Comparison of ENCODE assay signal across 15 mouse cellular contexts in the genomic region with DNA sequence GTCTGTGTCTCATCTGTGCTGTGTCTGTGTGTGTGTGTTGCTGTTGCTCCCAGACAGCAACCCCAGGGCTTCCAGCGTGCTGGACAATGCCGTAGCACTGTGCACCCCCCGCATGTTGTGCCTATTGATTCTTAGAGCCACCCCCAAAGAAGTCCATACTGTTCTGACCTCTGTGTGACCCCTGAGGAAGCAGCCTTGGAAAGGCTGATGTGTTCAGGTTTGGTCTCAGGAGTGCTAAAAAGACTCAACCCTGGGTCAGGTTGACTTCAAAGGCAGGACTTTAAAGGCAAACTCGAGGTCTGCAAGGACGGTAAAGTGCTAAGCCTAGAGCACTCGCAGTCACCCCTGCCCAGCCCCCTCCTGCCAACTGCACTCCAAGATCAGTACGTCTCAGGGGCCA. TPM values are rescaled to one million over a fixed set of nuclear protein-coding genes. Genes with fewer than 3 reads are reported as not detected.
DNase-seq lines count a peak whose midpoint lies in the region; ATAC-seq and TF ChIP-seq lines count a peak whose summit lies in the region.
"Had no signal": no experiment of that assay in that cellular context is flagged by ENCODE, and none has a peak within 500 bp of the region (broad histone marks: within the 10 kb centered on the region; RNA-seq: fewer than 3 reads in every experiment).

No protein-coding gene starts in this region.

- H3K4me1 ChIP-seq in cerebellum, adult 2 months (ENCODE audit: control insufficient read depth, insufficient read depth, low read length), result 0 out of 2 replicates have a peak, but pooled peaks cover 3% of the 10 kb centered on the region
- no peaks in the 10 kb centered on the region for H3K4me1 ChIP-seq in hindbrain, embryonic 15.5 days (replicated peaks)
- peaks cover 4% of the 10 kb centered on the region; the same call in 1 of the 2 replicates for H3K4me1 ChIP-seq in hindbrain, embryonic 10.5 days (replicated peaks)
- H3K4me1 ChIP-seq in spleen, adult 2 months (ENCODE audit: control insufficient read depth, insufficient read depth, insufficient read length), result no peaks in the 10 kb centered on the region; the same call in 1 of the 2 replicates
- peaks cover 2% of the 10 kb centered on the region for H3K4me1 ChIP-seq in thymus, adult 2 months (replicated peaks; ENCODE audit: control insufficient read depth, insufficient read depth, low read length)

- no peak for ATAC-seq in hindbrain, embryonic 15.5 days (ENCODE audit: low FRiP score, low read depth)
- ATAC-seq: forebrain, postnatal 0 days had no signal

- no peaks in the 10 kb centered on the region for H3K27me3 ChIP-seq in cerebellum, adult 2 months (ENCODE audit: control insufficient read depth, insufficient read depth, low read length)
- H3K27me3 ChIP-seq in hindbrain, embryonic 15.5 days, result no peaks in the 10 kb centered on the region
- no peaks in the 10 kb centered on the region for H3K27me3 ChIP-seq in hindbrain, embryonic 10.5 days (ENCODE audit: insufficient read depth, poor library complexity, severe bottlenecking)
- no peaks in the 10 kb centered on the region for H3K27me3 ChIP-seq in spleen, adult 2 months (ENCODE audit: control insufficient read depth, insufficient read depth, low read length)
- H3K27me3 ChIP-seq in thymus, adult 2 months (ENCODE audit: control insufficient read depth, insufficient read depth, low read length), result no peaks in the 10 kb centered on the region
- H3K27me3 ChIP-seq: heart, embryonic 15.5 days had no signal

- peak overlapping the region; percentile 59; the same call in 1 of the 2 replicates for H3K27ac ChIP-seq in cerebellum, adult 2 months (ENCODE audit: insufficient read depth, low read length)
- 0 out of 2 replicates have a peak overlapping the region, but pooled peaks have one; percentile 34 for H3K27ac ChIP-seq in hindbrain, embryonic 15.5 days (replicated peaks)
- H3K27ac ChIP-seq in hindbrain, embryonic 10.5 days, result no peak overlapping the region
- 0 out of 2 replicates have a peak overlapping the region, but pooled peaks have one; percentile 13 for H3K27ac ChIP-seq in spleen, adult 2 months (ENCODE audit: insufficient read depth, low read length)
- no peak overlapping the region for H3K27ac ChIP-seq in thymus, adult 2 months (ENCODE audit: control insufficient read depth, insufficient read depth, low read length)
- H3K27ac ChIP-seq: heart, embryonic 15.5 days had no signal

- H3K9me3 ChIP-seq in hindbrain, embryonic 15.5 days, result no peaks in the 10 kb centered on the region
- no peaks in the 10 kb centered on the region for H3K9me3 ChIP-seq in hindbrain, embryonic 10.5 days
- H3K9me3 ChIP-seq: heart, embryonic 15.5 days had no signal

- no peak for DNase-seq in cerebellum, adult 2 months
- no peak for DNase-seq in cerebellum, postnatal 4 days (ENCODE audit: low spot score in 2 of 2)
- no peak for DNase-seq in hindbrain, embryonic 10.5 days (ENCODE audit: low spot score)
- DNase-seq in spleen, adult 2 months (ENCODE audit: low read depth in 1 of 2, low spot score in 2 of 2), result no peak
- DNase-seq in spleen, postnatal 4 days (ENCODE audit: low spot score in 2 of 2), result no peak
- DNase-seq in embryo, embryonic 10.5 days (ENCODE audit: low spot score), result no peak
- DNase-seq in thymus, adult 2 months, result no peak
- DNase-seq: adrenal gland, postnatal 10 days; cerebellum, postnatal 36 days; forebrain, postnatal 0 days; gastrocnemius, postnatal 14 days; kidney, postnatal 10 days; thymus, postnatal 25 days had no signal

- no peak for TF ChIP-seq CTCF in cerebellum, adult 2 months (IDR thresholded peaks at IDR 0.05; ENCODE audit: borderline replicate concordance, insufficient read depth, low read depth, low read length)
- no peak for TF ChIP-seq CTCF in spleen, adult 2 months (IDR thresholded peaks at IDR 0.05; ENCODE audit: extremely low read depth, insufficient read depth, insufficient read length, insufficient replicate concordance)
- no peak for TF ChIP-seq CTCF in thymus, adult 2 months (IDR thresholded peaks at IDR 0.05; ENCODE audit: borderline replicate concordance, control insufficient read depth, extremely low read depth, insufficient read depth, low read length, poor library complexity)

- no peak overlapping the region for H3K9ac ChIP-seq in hindbrain, embryonic 15.5 days
- H3K9ac ChIP-seq: forebrain, postnatal 0 days; heart, embryonic 15.5 days had no signal

- 75% methylated on average over 7 of the region's 7 CpGs for WGBS in cerebellum, adult 2 months
- WGBS in hindbrain, embryonic 15.5 days, result 81% methylated on average over 7 of the region's 7 CpGs
- WGBS in hindbrain, embryonic 10.5 days, result 75% methylated on average over 7 of the region's 7 CpGs
- WGBS in spleen, adult 2 months, result 85% methylated on average over 7 of the region's 7 CpGs
- 85% methylated on average over 7 of the region's 7 CpGs for WGBS in thymus, adult 2 months

- H3K4me2 ChIP-seq in hindbrain, embryonic 15.5 days, result no peak overlapping the region
- H3K4me2 ChIP-seq: heart, embryonic 15.5 days had no signal

- 0 out of 2 replicates have a peak, but pooled peaks cover 12% of the 10 kb centered on the region for H3K36me3 ChIP-seq in hindbrain, embryonic 15.5 days
- H3K36me3 ChIP-seq in hindbrain, embryonic 10.5 days, result 0 out of 2 replicates have a peak, but pooled peaks cover 8% of the 10 kb centered on the region
- H3K36me3 ChIP-seq in spleen, adult 2 months (ENCODE audit: control insufficient read depth, insufficient read depth, low read length), result peaks cover 5% of the 10 kb centered on the region; the same call in 1 of the 2 replicates
- no peaks in the 10 kb centered on the region for H3K36me3 ChIP-seq in thymus, adult 2 months (ENCODE audit: control insufficient read depth, insufficient read depth, low read length)
- H3K36me3 ChIP-seq: heart, embryonic 15.5 days had no signal

- TF ChIP-seq POLR2A in cerebellum, adult 2 months (IDR thresholded peaks at IDR 0.05; ENCODE audit: borderline replicate concordance, insufficient read depth, low read length), result no peak
- TF ChIP-seq POLR2A in spleen, adult 2 months (IDR thresholded peaks at IDR 0.05; ENCODE audit: low read depth, low read length), result no peak
- no peak for TF ChIP-seq POLR2A in thymus, adult 2 months (IDR thresholded peaks at IDR 0.05; ENCODE audit: control insufficient read depth, extremely low read depth, insufficient read depth, low read length, poor library complexity)

- no peak overlapping the region for H3K4me3 ChIP-seq in cerebellum, adult 2 months (replicated peaks; ENCODE audit: insufficient read depth, low read depth, low read length)
- no peak overlapping the region for H3K4me3 ChIP-seq in hindbrain, embryonic 15.5 days
- no peak overlapping the region for H3K4me3 ChIP-seq in hindbrain, embryonic 10.5 days
- no peak overlapping the region for H3K4me3 ChIP-seq in spleen, adult 2 months (ENCODE audit: extremely low read depth, insufficient read depth, insufficient read length)
- H3K4me3 ChIP-seq in thymus, adult 2 months (ENCODE audit: control insufficient read depth, insufficient read depth, low read length), result no peak overlapping the region
- H3K4me3 ChIP-seq: heart, embryonic 15.5 days had no signal

RNA-seq across cellular contexts. Expression of gene Shld1, which starts 11.0 kb away (rescaled TPM):
- polyA plus RNA-seq in cerebellum, adult 2 months (2012; rRNA removed), result 29.5 and 29.7 TPM in 2 replicates
- polyA plus RNA-seq in hindbrain, embryonic 15.5 days (2015; fragmentation: Nextera tagmentation; extraction: Ambion mirVana), result 18.8 and 22.6 TPM in 2 replicates
- 17.4 and 20.1 TPM in 2 replicates for polyA plus RNA-seq in hindbrain, embryonic 10.5 days (2016; fragmentation: Nextera tagmentation; extraction: Ambion mirVana)
- 12.7 TPM in 2 replicates for polyA plus RNA-seq in spleen, adult 2 months (2012; rRNA removed)
- 13.1 and 20.8 TPM in 2 replicates for polyA plus RNA-seq in thymus, adult 2 months (2012; rRNA removed)

Comparison
In these comparisons a context has a peak if more than half of its experiments do, and no peak if none do; other contexts are left out.
1. H3K27ac ChIP-seq: peak in cerebellum, adult 2 months (single experiment), hindbrain, embryonic 15.5 days (single experiment) and spleen, adult 2 months (single experiment); none in hindbrain, embryonic 10.5 days (single experiment) and thymus, adult 2 months (single experiment).